Mouse (Mus musculus) hindbrain, embryonic 16.5 days (tissue): ENCODE results near the gene Fmnl3. TPM values are rescaled to one million over a fixed set of nuclear protein-coding genes. Genes with fewer than 3 reads are reported as not detected.

Experiments
- ATAC-seq: fragments of 200-750 bp; cut with Nextera tagmentation; 2 replicates; pipeline ENCODE4 v1.8.0; 2017; ENCODE audit warnings: moderate TSS enrichment, moderate library complexity
- H3K27ac ChIP-seq: fragments of 300-500 bp; sonication (generic); 2 replicates; pipeline ENCODE4 v1.5.1; 2014; ENCODE audit warnings: low read depth, mild to moderate bottlenecking, control low read depth, low read length, moderate library complexity
- H3K27me3 ChIP-seq: fragments of 300-500 bp; sonication (generic); replicated peaks from 2 replicates; pipeline ENCODE4 v1.6.1; 2014; ENCODE audit warnings: low read length; ENCODE audit not compliant: control insufficient read depth, insufficient read depth
- H3K36me3 ChIP-seq: fragments of 300-500 bp; sonication (generic); 2 replicates; pipeline ENCODE4 v1.6.1; 2014; ENCODE audit warnings: mild to moderate bottlenecking, low read length, moderate library complexity, mixed read lengths; ENCODE audit not compliant: control insufficient read depth, insufficient read depth
- H3K4me1 ChIP-seq: fragments of 300-500 bp; sonication (generic); 2 replicates; pipeline ENCODE4 v1.6.1; 2014; ENCODE audit warnings: low read depth, low read length; ENCODE audit not compliant: control insufficient read depth, insufficient read depth
- H3K4me2 ChIP-seq: fragments of 300-500 bp; sonication (generic); 2 replicates; pipeline ENCODE4 v1.6.1; 2014; ENCODE audit warnings: mild to moderate bottlenecking, low read length, control low read depth, moderate library complexity
- H3K4me3 ChIP-seq: fragments of 300-500 bp; sonication (generic); 2 replicates; pipeline ENCODE4 v1.5.1; 2014; ENCODE audit warnings: mild to moderate bottlenecking, low read length, control low read depth, moderate library complexity
- H3K9ac ChIP-seq: fragments of 300-500 bp; sonication (generic); 2 replicates; pipeline ENCODE4 v1.6.1; 2014; ENCODE audit warnings: low read depth, mild to moderate bottlenecking, control low read depth, low read length, moderate library complexity
- H3K9me3 ChIP-seq: fragments of 300-500 bp; sonication (generic); 2 replicates; pipeline ENCODE4 v1.6.1; 2014; ENCODE audit warnings: mild to moderate bottlenecking, low read length, moderate library complexity; ENCODE audit not compliant: control insufficient read depth
- WGBS: fragments of 180-500 bp; shearing (Covaris S2); extraction: QIAGEN DNeasy Blood & Tissue Kit; methylation state at CpG from one replicate; pipeline ENCODE4 v1.1.7; 2014; 5-methylcytosine and 5-hydroxymethylcytosine counted together
- polyA plus RNA-seq: library from polyadenylated mRNA; unstranded; fragments of >200 nt; fragmentation: Nextera tagmentation; extraction: Ambion mirVana; gene quantifications from 2 replicates; pipeline ENCODE4 v1.2.1, GENCODE M21; 2015

Gene Fmnl3
- polyA plus RNA-seq, 1 experiment from 2014 or later, result 7.4 TPM

DNA sequence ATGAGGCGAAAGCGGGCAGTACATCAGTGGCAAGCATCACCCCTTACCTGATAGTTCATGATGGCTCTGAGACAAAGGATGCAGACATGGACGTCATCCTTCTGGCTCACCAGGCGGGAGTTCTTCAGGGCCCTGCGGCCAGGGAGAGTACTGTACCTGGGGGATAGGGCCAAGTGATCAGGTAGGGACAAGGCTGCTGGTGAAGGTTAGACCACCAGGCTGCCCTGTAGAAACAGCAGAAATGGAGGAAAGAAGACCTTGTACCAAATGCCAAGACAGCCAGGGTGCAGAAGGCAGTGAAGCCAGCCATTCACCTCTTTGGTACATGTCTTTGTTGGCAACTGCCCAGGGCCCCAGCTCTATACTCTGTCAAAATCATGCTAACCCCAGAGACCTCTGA, 42.3 kb downstream of the Fmnl3 start:
- Histone ChIP-seq H3K36me3 (peaks cover 3% of the 10 kb centered on the region; the same call in 1 of the 2 replicates), H3K27me3 (no peaks in the 10 kb centered on the region), H3K4me1 (peaks cover 5% of the 10 kb centered on the region; the same call in 1 of the 2 replicates), H3K4me3 (no peak overlapping the region), H3K27ac (no peak overlapping the region), H3K9ac (no peak overlapping the region), H3K4me2 (no peak overlapping the region), H3K9me3 (no peaks in the 10 kb centered on the region)
- no peak for ATAC-seq
- 100% methylated on average over 5 of the region's 5 CpGs for WGBS

DNA sequence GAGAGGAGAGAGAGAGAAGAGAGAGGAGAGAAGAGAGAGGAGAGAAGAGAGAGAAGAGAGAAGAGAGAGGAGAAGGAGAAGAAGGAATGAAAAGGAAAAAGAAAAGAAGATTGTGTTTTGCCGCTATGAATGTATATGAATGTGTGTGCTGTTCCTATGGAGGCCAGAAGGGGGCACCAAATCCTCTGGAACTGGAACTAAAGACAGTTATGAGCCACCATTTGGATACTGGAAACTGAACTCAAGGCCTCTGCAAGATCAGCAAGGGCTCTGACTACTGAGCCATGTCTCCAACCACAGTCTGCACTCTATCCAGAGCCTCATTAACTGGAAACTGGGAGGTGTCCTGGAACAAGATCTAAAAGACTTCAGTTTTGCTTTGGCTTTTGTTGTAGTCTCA, 43.3 kb downstream of the Fmnl3 start:
- H3K27ac ChIP-seq, result no peak overlapping the region
- 83% methylated on average over 1 of the region's 1 CpGs for WGBS
- H3K36me3 ChIP-seq, result peaks cover 4% of the 10 kb centered on the region; the same call in 1 of the 2 replicates
- no peak for ATAC-seq
- H3K4me1 ChIP-seq, result no peaks in the 10 kb centered on the region
- no peaks in the 10 kb centered on the region for H3K9me3 ChIP-seq
- no peak overlapping the region for H3K4me2 ChIP-seq
- no peaks in the 10 kb centered on the region for H3K27me3 ChIP-seq
- no peak overlapping the region for H3K4me3 ChIP-seq
- no peak overlapping the region for H3K9ac ChIP-seq

DNA sequence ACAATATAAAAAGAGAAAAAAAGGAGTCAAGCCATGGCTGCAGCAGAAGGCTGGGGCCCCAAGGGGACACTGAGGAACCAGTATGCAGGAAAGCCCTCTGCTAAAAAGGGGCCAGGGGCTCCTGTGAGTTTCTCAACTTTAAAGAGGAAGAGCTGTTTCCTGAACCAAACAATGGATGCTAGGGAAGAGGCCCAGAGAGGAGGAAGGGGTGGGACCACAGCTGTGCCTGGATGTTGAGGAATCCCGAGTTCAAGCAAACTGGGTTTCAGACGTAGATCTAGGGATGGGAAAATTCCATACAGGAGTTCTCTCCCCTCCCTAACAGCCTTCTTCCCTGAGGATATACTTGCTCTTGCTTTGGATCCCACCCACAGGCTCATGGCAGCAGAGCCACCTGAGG, 43.9 kb downstream of the Fmnl3 start:
- WGBS, result 75% methylated on average over 2 of the region's 2 CpGs
- H3K9ac ChIP-seq, result no peak overlapping the region
- peaks cover 8% of the 10 kb centered on the region; the same call in 1 of the 2 replicates for H3K36me3 ChIP-seq
- H3K9me3 ChIP-seq, result no peaks in the 10 kb centered on the region
- H3K4me2 ChIP-seq, result no peak overlapping the region
- no peaks in the 10 kb centered on the region for H3K27me3 ChIP-seq
- no peak for ATAC-seq
- H3K27ac ChIP-seq, result no peak overlapping the region
- no peaks in the 10 kb centered on the region for H3K4me1 ChIP-seq
- no peak overlapping the region for H3K4me3 ChIP-seq

DNA sequence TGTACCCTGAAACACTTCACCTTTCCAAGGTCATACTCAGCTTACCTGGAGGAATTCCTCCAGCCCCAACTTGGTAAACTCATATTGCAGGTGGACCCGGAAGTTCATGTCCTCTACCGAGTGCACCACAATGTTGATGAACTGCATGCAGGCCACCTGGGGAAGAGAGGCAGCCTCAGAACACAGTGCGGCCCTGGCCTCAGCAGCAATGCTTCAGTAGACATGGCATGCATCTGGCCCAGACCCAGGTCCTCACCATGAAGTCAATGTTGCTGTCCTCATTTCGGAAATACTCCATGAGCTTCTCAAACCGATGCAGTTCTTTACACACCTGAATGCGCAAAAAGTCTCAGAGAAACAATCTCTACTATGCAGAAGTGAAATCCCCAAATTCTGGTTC, 44.7 kb downstream of the Fmnl3 start:
- Histone ChIP-seq H3K4me3 (no peak overlapping the region), H3K9ac (no peak overlapping the region), H3K4me1 (no peaks in the 10 kb centered on the region), H3K4me2 (no peak overlapping the region), H3K27ac (no peak overlapping the region), H3K9me3 (no peaks in the 10 kb centered on the region), H3K36me3 (peaks cover 12% of the 10 kb centered on the region; the same call in 1 of the 2 replicates), H3K27me3 (no peaks in the 10 kb centered on the region)
- WGBS, result 95% methylated on average over 6 of the region's 6 CpGs
- no peak for ATAC-seq

DNA sequence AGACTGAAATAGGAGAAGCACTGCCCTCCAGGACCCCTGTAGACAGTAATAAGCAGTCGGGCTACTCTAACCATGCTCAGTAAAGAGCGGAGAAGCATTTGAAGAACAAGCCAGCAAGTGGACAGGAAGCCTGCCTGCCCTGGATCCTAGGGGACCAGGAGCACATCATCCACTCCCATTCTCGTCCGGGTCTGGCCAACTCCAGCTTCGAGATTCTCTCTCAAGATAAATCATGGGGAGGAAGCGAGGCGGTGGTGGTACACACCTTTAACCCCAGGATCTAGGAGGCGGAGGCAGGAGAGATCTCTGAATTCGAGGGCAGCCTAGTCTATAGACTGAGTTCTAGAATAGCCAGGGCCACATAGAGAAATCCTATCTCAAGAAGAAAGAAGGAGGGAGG, 46.1 kb downstream of the Fmnl3 start:
- peaks cover 21% of the 10 kb centered on the region for H3K36me3 ChIP-seq

DNA sequence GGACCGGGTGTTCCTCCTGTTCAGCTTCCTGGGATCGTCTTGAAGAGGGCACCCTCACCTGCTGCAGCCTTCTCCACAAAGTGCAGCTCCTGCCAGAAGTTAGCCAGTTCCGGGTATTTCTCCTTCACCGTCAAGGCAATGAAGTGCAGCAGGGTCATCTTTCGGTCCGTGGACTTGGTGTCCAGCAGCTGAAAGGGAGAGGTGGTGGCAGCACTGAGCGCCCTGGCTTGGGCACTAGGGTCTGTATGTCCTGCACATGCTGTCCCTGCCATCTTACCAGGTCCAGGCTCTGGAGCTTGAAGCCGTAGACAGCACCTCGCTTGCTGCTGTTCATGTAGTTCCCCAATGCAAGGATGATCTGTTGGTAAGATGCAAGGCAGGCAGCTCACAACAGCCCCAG, 49.3 kb downstream of the Fmnl3 start:
- Histone ChIP-seq H3K9ac (no peak overlapping the region), H3K27me3 (no peaks in the 10 kb centered on the region), H3K4me2 (no peak overlapping the region), H3K36me3 (peaks cover 39% of the 10 kb centered on the region), H3K27ac (0 out of 2 replicates have a peak overlapping the region, but pooled peaks have one; percentile 8), H3K9me3 (no peaks in the 10 kb centered on the region), H3K4me3 (no peak overlapping the region), H3K4me1 (no peaks in the 10 kb centered on the region; the same call in 1 of the 2 replicates)
- 86% methylated on average over 9 of the region's 9 CpGs for WGBS
- no peak for ATAC-seq

More for the DNA sequence above, 46.1 kb downstream of the Fmnl3 start:
- Histone ChIP-seq H3K27me3 (no peaks in the 10 kb centered on the region), H3K9me3 (no peaks in the 10 kb centered on the region), H3K9ac (no peak overlapping the region), H3K4me3 (no peak overlapping the region), H3K4me2 (no peak overlapping the region), H3K27ac (no peak overlapping the region), H3K4me1 (no peaks in the 10 kb centered on the region; the same call in 1 of the 2 replicates)
- ATAC-seq, result no peak
- WGBS, result 86% methylated on average over 9 of the region's 9 CpGs

DNA sequence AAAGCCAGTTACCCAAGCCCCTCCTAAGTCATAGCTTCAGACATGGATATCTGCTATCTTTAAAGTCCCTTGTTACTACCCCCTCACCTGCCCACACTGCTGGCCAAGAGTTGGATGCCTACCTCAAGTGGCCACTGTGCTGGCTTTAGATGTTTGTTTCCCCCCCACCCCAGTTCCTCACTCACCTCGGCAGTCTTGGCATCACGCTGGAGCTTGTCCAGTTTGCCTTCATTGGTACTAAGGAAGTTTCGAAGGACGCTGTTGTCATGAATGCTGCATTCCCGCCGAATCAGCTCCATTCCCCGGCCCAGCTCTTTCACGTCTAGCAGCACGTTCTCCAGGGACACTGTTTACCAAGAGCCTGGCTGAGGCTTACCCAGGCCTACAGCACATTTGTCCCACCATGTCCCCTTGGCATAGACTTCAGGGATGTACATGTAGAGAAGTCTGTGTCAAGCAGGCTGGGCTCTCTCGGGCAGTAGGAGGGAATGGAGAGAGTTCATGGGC, 50.1 kb downstream of the Fmnl3 start:
- WGBS, result 79% methylated on average over 10 of the region's 10 CpGs
- Histone ChIP-seq H3K36me3 (peaks cover 42% of the 10 kb centered on the region), H3K4me2 (no peak overlapping the region), H3K27ac (no peak overlapping the region; the same call in 1 of the 2 replicates), H3K9me3 (no peaks in the 10 kb centered on the region), H3K9ac (no peak overlapping the region), H3K4me3 (no peak overlapping the region), H3K4me1 (no peaks in the 10 kb centered on the region; the same call in 1 of the 2 replicates), H3K27me3 (no peaks in the 10 kb centered on the region)
- no peak for ATAC-seq

DNA sequence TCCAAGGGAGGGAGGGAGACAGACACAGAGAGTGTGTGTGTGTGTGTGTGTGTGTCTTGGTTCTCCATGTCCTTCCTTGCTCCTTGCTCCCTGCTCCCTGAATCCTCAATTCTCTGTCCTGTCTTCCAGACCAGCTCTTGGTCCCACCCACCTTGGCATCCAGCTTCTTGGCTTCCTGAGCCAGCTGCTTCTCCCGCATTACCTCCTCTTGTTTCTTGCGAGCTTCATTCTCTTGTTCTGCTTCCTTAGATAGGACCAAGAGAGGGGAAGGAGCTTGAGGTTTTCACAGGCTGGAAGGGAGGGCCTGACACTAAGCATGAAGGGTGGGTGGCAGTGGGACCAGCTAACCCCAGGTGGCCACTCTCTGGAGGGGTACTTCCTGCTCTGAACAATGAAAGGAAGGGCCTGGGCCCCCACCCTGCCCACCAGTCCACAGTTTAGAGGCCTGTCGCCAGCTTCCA, 50.8 kb downstream of the Fmnl3 start:
- Histone ChIP-seq H3K9me3 (no peaks in the 10 kb centered on the region), H3K27ac (peak overlapping the region; percentile 25), H3K4me2 (no peak overlapping the region), H3K4me3 (no peak overlapping the region), H3K36me3 (peaks cover 49% of the 10 kb centered on the region), H3K4me1 (no peaks in the 10 kb centered on the region; the same call in 1 of the 2 replicates), H3K27me3 (no peaks in the 10 kb centered on the region), H3K9ac (no peak overlapping the region)
- 78% methylated on average over 3 of the region's 3 CpGs for WGBS
- no peak for ATAC-seq

DNA sequence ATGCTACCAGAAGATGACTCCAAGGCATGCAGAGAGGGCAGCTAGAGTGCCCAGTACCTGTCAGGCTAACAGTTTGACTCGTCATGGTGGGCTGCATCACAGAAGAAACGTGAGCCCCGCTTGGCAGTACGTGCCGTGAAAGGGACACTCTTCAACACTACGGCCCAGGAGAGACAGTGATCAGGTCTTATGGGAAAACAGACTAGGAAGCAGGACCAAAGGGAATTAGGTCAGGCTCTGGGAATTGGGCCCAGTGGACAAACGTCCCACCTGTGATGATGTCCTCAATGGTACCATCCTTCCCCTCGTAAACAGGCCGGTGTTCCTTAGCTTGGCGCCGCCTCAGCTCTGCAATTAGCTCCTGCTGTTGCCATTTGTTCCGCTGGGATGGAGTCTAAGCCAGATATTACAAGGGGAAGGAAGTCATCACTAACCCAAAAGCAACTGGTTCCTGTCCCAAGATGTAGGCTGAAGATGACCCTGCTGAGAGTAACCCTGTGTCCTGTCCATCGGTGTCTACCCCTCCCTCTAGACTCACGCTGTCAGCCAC, 51.3 kb downstream of the Fmnl3 start:
- no peaks in the 10 kb centered on the region for H3K9me3 ChIP-seq
- peaks cover 51% of the 10 kb centered on the region for H3K36me3 ChIP-seq
- H3K9ac ChIP-seq, result peak overlapping the region; percentile 17; the same call in 1 of the 2 replicates
- 80% methylated on average over 14 of the region's 14 CpGs for WGBS
- H3K4me3 ChIP-seq, result no peak overlapping the region
- H3K4me1 ChIP-seq, result no peaks in the 10 kb centered on the region; the same call in 1 of the 2 replicates
- no peak overlapping the region for H3K4me2 ChIP-seq
- H3K27me3 ChIP-seq, result no peaks in the 10 kb centered on the region
- no peak for ATAC-seq
- H3K27ac ChIP-seq, result peak overlapping the region; percentile 41
